Mouse (Mus musculus) intestine, embryonic 15.5 days (tissue): ENCODE results near the gene Olfr1440. TPM values are rescaled to one million over a fixed set of nuclear protein-coding genes. Genes with fewer than 3 reads are reported as not detected.

Source experiments
- ATAC-seq: fragments of 200-750 bp; cut with Nextera tagmentation; 2 replicates; pipeline ENCODE4 v1.8.0; 2017; ENCODE audit warnings: moderate TSS enrichment, moderate library complexity
- H3K27ac ChIP-seq: fragments of 300-500 bp; sonication (generic); 2 replicates; pipeline ENCODE4 v1.5.1; 2015; ENCODE audit warnings: mild to moderate bottlenecking, inconsistent platforms
- H3K27me3 ChIP-seq: fragments of 300-500 bp; sonication (generic); replicated peaks from 2 replicates; pipeline ENCODE4 v1.6.1; 2015; ENCODE audit warnings: inconsistent platforms
- H3K36me3 ChIP-seq: fragments of 300-500 bp; sonication (generic); 2 replicates; pipeline ENCODE4 v1.6.1; 2015; ENCODE audit warnings: inconsistent platforms
- H3K4me1 ChIP-seq: fragments of 300-500 bp; sonication (generic); replicated peaks from 2 replicates; pipeline ENCODE4 v1.6.1; 2015; ENCODE audit warnings: inconsistent platforms
- H3K4me2 ChIP-seq: fragments of 300-500 bp; sonication (generic); replicated peaks from 2 replicates; pipeline ENCODE4 v1.6.1; 2015; ENCODE audit warnings: mild to moderate bottlenecking, inconsistent platforms
- H3K4me3 ChIP-seq: fragments of 300-500 bp; sonication (generic); replicated peaks from 2 replicates; pipeline ENCODE4 v1.5.1; 2015; ENCODE audit warnings: inconsistent platforms
- H3K9ac ChIP-seq: fragments of 300-500 bp; sonication (generic); 2 replicates; pipeline ENCODE4 v1.6.1; 2015; ENCODE audit warnings: inconsistent platforms
- H3K9me3 ChIP-seq: fragments of 300-500 bp; sonication (generic); 2 replicates; pipeline ENCODE4 v1.6.1; 2016; ENCODE audit warnings: inconsistent platforms
- WGBS: fragments of 180-500 bp; shearing (Covaris S2); methylation state at CpG from one replicate; pipeline ENCODE4 v1.1.7; 2015; 5-methylcytosine and 5-hydroxymethylcytosine counted together
- polyA plus RNA-seq: library from polyadenylated mRNA; unstranded; fragments of >200 nt; fragmentation: Nextera tagmentation; extraction: Ambion mirVana; gene quantifications from 2 replicates; pipeline ENCODE4 v1.2.1, GENCODE M21; 2015

Gene Olfr1440
- not detected in 2 replicates for polyA plus RNA-seq

DNA sequence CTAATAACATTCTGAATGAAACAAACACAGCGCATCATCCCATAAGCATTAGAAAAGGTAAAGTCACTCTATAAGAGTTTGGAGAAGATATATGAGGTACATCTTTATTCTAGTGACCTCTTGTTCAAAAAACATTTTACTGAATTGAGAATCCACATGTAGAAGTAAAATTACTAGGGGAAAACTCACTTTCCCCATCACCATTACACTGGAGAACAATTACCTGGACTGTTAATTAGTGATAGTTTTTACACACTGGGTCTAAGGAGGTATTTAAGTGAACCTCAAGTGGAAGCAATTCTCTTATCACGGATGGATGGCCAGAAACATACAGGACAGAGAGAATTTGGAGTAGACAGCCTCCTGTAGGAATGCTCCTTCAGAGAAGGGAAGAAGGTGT is at the start of gene Olfr1440:
TSS of gene Olfr1440 (plus strand) at position 301 of the 400 bp plus-strand sequence.
- no peak within 1 kb of the TSS for H3K27ac ChIP-seq
- WGBS, result 78% methylated on average over 2 of the region's 2 CpGs
- H3K9ac ChIP-seq, result no peak within 1 kb of the TSS
- no peaks in the 10 kb centered on the region for H3K36me3 ChIP-seq
- H3K4me1 ChIP-seq, result no peaks in the 10 kb centered on the region
- H3K4me2 ChIP-seq, result no peak within 1 kb of the TSS
- no peak within 1 kb of the TSS for H3K4me3 ChIP-seq
- no peaks in the 10 kb centered on the region for H3K9me3 ChIP-seq
- ATAC-seq, result no peak
- no peaks in the 10 kb centered on the region for H3K27me3 ChIP-seq

DNA sequence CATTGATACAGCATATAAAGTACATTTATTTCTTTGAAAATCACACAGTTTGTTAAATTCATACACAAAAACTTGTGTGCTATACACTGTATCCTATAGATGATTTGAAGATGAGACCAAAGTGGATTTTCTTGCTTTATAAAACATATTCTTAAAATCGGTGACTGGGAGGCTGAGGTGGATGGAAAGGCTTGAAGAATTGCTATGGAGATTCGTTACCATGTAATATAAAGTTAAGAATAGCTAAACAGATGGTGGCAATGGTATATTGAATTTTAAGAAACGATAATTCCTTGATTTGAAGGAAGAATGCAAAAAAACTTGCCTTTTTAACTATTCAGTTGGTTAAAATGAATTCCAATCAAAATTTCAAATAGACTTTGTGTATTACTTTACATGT is 14.1 kb upstream of the Olfr1440 start:
- 82% methylated on average over 3 of the region's 3 CpGs for WGBS
- H3K27me3 ChIP-seq, result no peaks in the 10 kb centered on the region
- H3K27ac ChIP-seq, result no peak overlapping the region
- no peaks in the 10 kb centered on the region for H3K4me1 ChIP-seq
- H3K4me2 ChIP-seq, result no peak overlapping the region
- no peaks in the 10 kb centered on the region for H3K9me3 ChIP-seq
- no peaks in the 10 kb centered on the region for H3K36me3 ChIP-seq
- no peak for ATAC-seq
- H3K9ac ChIP-seq, result no peak overlapping the region
- H3K4me3 ChIP-seq, result no peak overlapping the region

DNA sequence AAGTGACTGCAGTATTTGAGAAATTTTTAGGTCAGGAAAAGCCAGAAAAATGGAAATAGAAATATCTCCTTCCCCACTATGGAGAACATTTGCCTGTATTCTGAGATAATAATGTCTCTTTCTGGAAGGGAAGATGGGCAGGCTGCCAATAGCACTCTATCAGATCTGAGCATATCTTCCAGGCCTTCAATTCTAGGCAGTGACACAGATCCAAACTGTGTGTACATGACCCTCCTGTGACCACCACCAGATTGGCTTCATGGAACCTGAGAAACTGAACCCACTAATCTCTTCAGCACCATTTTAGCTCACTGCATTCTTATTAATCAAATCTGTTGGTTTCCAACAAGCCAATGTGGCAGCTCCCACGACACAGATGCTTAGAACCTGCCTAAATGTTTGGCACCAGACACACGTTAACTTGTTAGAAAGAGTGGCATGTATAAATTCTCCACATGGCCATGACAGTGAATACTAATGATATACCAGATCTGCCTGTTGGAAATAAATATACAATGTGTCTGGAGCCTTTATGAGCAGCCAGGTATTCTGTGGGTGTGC is 12.5 kb upstream of the Olfr1440 start:
- ATAC-seq, result no peak
- Histone ChIP-seq H3K4me2 (no peak overlapping the region), H3K27me3 (no peaks in the 10 kb centered on the region), H3K4me3 (no peak overlapping the region), H3K9me3 (no peaks in the 10 kb centered on the region), H3K27ac (no peak overlapping the region), H3K36me3 (no peaks in the 10 kb centered on the region), H3K9ac (no peak overlapping the region), H3K4me1 (no peaks in the 10 kb centered on the region)
- WGBS, result 48% methylated on average over 2 of the region's 2 CpGs

DNA sequence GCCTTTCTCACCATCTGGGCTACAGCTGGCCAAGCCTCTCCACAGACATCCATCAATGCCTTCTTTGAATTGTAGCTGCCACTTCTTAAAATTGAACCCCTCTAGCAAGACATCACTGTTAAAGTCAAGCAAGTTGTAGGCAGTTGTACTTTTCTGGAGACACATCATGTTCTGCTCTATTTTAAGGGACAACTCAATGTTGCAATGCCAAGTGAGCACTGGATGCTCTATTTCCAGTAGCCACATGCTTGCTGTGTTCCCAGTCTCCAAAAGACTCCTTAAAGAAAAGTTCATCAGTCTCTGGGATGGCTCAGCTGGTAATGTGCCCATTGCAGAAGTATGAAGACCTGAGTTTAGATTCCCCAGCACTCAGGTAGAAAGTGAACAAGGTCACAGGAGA is 26.7 kb downstream of the Olfr1440 start:
- ATAC-seq, result no peak

DNA sequence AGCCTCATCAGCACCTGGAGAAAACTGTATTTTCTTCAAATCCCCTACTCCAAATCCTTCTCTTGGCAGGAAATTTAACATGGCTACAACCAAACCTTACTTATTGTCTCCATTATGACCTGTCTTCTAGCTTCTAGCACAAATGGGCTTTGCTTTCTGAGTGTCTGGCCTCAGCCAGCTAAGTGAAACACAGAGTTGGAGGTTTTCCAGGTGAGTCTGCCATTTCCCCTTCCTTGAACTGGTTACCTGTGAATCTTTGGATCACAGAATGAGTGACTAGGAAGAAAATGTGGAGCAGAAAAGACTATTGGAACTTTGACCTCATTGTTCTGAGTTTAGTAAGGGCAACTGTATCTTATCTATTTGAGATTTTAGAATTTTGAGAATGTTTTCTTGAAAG is 30.3 kb downstream of the Olfr1440 start, which contains the start of gene Olfr1441:
TSS of gene Olfr1441 (plus strand) at position 73 of the 400 bp plus-strand sequence.
- Histone ChIP-seq H3K27ac (no peak within 1 kb of the TSS), H3K9ac (no peak within 1 kb of the TSS), H3K4me1 (no peaks in the 10 kb centered on the region), H3K4me3 (no peak within 1 kb of the TSS), H3K9me3 (no peaks in the 10 kb centered on the region), H3K4me2 (no peak within 1 kb of the TSS), H3K36me3 (no peaks in the 10 kb centered on the region), H3K27me3 (no peaks in the 10 kb centered on the region)
- no peak for ATAC-seq

More for the DNA sequence above, 26.7 kb downstream of the Olfr1440 start:
- Histone ChIP-seq H3K4me3 (no peak overlapping the region), H3K9me3 (no peaks in the 10 kb centered on the region), H3K36me3 (no peaks in the 10 kb centered on the region), H3K27ac (no peak overlapping the region), H3K9ac (no peak overlapping the region), H3K27me3 (no peaks in the 10 kb centered on the region), H3K4me2 (no peak overlapping the region), H3K4me1 (no peaks in the 10 kb centered on the region)

DNA sequence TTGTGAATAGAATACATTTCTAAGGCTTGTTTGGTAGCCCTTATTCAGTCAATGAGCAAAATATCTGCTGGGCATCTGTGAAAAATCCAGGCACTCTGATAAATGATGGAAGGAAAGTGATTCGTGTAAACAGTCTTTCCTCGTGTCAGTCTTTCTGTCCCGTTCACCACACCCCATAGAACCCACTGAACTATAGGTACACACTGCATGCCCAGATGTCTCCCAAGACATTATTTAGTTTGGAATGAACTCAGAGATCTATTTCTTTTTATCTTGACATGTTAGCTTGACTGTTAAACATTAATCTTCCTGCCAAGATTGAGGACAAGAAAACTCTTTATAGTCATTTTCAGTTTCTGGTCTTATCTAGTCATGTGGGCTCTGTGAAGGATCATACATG is 31.2 kb downstream of the Olfr1440 start:
- WGBS, result 26% methylated on average over 3 of the region's 3 CpGs
- Histone ChIP-seq H3K4me2 (no peak overlapping the region), H3K4me3 (no peak overlapping the region), H3K4me1 (no peaks in the 10 kb centered on the region), H3K27ac (no peak overlapping the region), H3K9me3 (no peaks in the 10 kb centered on the region), H3K36me3 (no peaks in the 10 kb centered on the region), H3K9ac (no peak overlapping the region), H3K27me3 (no peaks in the 10 kb centered on the region)
- peak; percentile 58; the same call in 1 of the 2 replicates for ATAC-seq

DNA sequence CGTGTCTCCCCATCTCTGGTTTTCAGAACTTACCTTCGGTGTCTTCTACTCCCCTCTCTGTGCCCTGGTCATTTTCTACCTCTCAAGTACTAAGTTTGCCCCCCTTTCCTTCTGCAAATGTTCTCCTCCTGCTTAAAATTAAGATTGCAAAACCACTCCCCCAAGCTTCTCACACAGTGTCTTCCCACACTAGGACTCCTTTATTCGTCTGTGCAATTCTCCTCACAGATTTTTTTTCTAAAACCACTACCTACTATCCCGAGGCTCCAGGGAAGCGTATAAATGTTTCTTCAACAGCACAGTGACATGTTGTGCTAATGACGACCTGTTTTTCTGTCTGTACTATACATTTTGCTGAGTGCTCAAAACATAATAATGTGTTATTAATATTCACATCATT is 33.5 kb downstream of the Olfr1440 start:
- 69% methylated on average over 6 of the region's 6 CpGs for WGBS
- Histone ChIP-seq H3K27me3 (no peaks in the 10 kb centered on the region), H3K4me3 (no peak overlapping the region), H3K4me2 (no peak overlapping the region), H3K9ac (no peak overlapping the region), H3K4me1 (no peaks in the 10 kb centered on the region), H3K27ac (no peak overlapping the region), H3K36me3 (no peaks in the 10 kb centered on the region), H3K9me3 (no peaks in the 10 kb centered on the region)
- ATAC-seq, result no peak

DNA sequence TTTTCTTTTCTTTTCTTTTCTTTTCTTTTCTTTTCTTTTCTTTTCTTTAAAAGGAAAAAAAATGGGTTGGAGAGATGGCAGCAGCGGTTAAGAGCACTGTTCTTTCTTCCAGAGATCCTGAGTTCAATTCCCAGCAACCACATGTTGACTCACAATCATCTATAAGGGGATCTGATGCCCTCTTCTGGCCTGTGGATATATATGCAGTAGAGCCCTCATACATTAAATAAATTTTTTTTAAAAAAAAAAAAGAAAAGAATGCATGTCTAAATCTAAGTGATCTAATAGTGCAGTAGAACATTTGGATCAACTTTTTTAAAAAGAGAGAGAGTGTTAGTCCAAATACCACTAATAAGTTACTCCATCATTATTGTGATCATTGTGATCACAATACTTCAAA is 34.6 kb downstream of the Olfr1440 start:
- no peak overlapping the region for H3K4me2 ChIP-seq
- no peaks in the 10 kb centered on the region for H3K9me3 ChIP-seq
- no peak overlapping the region for H3K4me3 ChIP-seq
- H3K9ac ChIP-seq, result no peak overlapping the region
- 84% methylated on average over 1 of the region's 1 CpGs for WGBS
- H3K27me3 ChIP-seq, result no peaks in the 10 kb centered on the region
- H3K27ac ChIP-seq, result no peak overlapping the region
- H3K36me3 ChIP-seq, result no peaks in the 10 kb centered on the region
- no peaks in the 10 kb centered on the region for H3K4me1 ChIP-seq
- no peak for ATAC-seq

DNA sequence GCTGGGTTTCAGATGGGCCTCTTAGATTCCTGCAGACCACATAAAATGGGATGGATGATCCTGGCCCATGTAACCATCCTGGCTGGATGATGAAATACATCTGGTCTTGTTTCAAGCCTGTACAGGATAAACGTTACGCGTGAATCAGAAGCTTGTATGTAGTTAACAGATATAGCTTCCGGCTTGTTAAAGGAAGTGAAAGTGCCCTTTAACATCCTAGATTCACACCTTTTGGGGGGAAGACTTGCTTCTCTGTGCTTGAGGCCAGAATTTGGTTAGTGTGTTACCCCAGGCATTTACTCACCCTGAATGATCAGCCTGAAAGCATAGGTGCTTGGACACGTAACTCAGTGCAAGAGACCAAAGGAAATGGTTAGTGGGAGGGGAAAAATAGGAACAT is 40.0 kb downstream of the Olfr1440 start:
- Histone ChIP-seq H3K36me3 (no peaks in the 10 kb centered on the region), H3K4me1 (no peaks in the 10 kb centered on the region), H3K27me3 (no peaks in the 10 kb centered on the region), H3K4me3 (no peak overlapping the region), H3K9ac (no peak overlapping the region), H3K9me3 (no peaks in the 10 kb centered on the region), H3K27ac (no peak overlapping the region), H3K4me2 (no peak overlapping the region)
- ATAC-seq, result no peak
- 73% methylated on average over 5 of the region's 5 CpGs for WGBS

DNA sequence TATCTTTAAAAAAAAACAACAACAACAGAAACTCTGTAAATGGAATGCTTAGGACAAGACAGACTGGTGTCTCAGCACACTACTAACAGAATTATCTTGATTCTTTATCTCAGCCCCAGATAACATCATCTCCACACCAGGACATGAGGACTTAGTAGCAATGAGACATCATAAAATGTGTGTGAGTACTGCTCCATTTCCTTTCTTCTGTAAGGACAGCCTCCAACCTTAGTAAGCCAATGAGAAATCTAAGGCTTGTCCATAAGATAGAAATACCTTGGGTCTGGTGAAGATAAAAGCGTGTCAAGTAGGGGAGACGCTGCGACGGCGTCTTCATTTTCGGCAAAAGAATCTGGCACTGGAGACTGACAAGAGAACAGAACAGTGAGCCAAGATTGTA is 40.5 kb downstream of the Olfr1440 start, which contains the start of gene Pfpl:
TSS of gene Pfpl (plus strand) at position 301 of the 400 bp plus-strand sequence.
- 96% methylated on average over 6 of the region's 6 CpGs for WGBS
- H3K27me3 ChIP-seq, result no peaks in the 10 kb centered on the region
- H3K9me3 ChIP-seq, result no peaks in the 10 kb centered on the region
- H3K4me3 ChIP-seq, result no peak within 1 kb of the TSS
- no peak within 1 kb of the TSS for H3K27ac ChIP-seq
- no peaks in the 10 kb centered on the region for H3K4me1 ChIP-seq
- H3K36me3 ChIP-seq, result no peaks in the 10 kb centered on the region
- ATAC-seq, result no peak
- H3K4me2 ChIP-seq, result no peak within 1 kb of the TSS
- H3K9ac ChIP-seq, result no peak within 1 kb of the TSS

DNA sequence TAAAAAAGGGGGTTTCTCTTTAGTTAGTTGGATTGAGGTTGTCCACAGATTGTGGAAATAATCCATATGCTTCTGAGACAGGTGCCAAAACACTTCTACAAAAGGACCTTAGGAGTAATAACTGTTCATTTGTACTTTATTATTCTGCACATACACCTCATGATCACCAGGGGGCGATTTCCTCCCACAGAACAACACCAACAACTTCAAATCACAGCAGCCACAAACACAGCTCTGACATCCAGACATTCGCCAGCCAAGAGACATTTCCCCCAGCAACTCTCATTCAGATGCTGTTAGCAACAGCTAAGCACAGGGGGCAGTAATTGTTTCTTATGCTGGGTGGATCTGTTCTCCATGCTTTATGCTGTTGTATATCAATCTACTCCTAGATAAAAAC is 46.0 kb downstream of the Olfr1440 start:
- no peak overlapping the region for H3K27ac ChIP-seq
- H3K9me3 ChIP-seq, result no peaks in the 10 kb centered on the region
- H3K36me3 ChIP-seq, result no peaks in the 10 kb centered on the region
- H3K27me3 ChIP-seq, result no peaks in the 10 kb centered on the region
- no peaks in the 10 kb centered on the region for H3K4me1 ChIP-seq
- peak; percentile 34; the same call in 1 of the 2 replicates for ATAC-seq
- H3K9ac ChIP-seq, result no peak overlapping the region
- no peak overlapping the region for H3K4me3 ChIP-seq
- H3K4me2 ChIP-seq, result no peak overlapping the region
- 14% methylated on average over 2 of the region's 2 CpGs for WGBS

DNA sequence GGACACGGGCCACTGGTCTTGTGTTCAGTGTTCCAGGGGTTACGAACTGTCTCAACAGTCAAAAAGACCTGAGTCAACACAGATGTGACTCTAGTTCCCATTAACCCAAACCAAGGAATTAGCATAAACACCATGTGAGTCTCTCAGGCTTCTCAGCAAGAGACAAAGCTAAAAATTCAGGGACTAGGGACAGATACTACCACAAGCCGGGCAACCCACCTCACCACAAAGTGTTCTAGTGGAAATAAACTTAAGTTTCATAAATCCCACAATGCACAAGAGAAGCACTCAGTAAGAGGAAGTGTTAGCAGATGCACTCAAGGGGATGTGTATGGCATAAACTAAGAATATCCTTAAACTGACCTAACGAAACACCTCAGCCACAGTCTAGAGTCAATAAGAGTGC is 47.9 kb downstream of the Olfr1440 start:
- 83% methylated on average over 4 of the region's 4 CpGs for WGBS
- ATAC-seq, result no peak
- Histone ChIP-seq H3K9ac (no peak overlapping the region), H3K9me3 (no peaks in the 10 kb centered on the region), H3K27me3 (no peaks in the 10 kb centered on the region), H3K36me3 (no peaks in the 10 kb centered on the region), H3K4me1 (no peaks in the 10 kb centered on the region), H3K4me3 (no peak overlapping the region), H3K27ac (no peak overlapping the region), H3K4me2 (no peak overlapping the region)

DNA sequence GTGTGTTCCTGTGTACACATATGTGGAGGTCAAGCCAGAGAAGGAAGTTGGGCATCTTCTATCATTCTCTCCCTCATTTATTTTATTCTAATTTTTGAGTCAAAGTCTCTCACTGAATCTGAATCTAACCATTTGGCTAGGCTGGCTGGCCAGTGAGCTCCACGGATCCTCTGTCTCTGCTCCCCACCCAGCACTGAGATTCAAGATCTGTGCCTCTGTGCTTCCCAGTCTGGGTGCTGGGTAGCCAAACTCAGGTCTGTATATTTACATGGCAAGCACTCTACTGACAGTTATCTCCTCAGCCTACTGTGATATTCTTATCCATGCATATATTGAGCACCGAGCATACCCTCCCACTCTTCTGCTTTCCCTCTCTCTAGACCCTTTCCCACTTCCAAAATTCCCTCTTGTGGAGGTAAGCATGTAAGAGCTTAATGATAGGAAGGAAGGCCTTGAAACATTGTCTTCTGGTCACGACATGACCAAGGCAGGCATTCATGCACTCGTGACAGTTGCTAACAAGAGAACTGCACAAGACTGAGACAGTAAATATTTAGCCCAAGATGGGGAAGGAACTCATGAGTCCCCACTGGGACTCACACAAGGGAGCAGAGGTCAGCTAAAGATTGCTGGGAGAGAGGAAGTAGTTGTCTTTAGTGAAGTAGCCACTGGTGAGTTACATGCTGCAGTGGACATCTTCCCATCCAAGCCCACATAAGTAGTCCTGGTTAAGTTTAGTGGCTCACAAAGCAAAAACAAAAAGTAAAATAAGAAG is 48.9 kb downstream of the Olfr1440 start:
- ATAC-seq, result no peak
- WGBS, result 79% methylated on average over 4 of the region's 4 CpGs
- H3K27me3 ChIP-seq, result no peaks in the 10 kb centered on the region

More for the DNA sequence above, 48.9 kb downstream of the Olfr1440 start:
- Histone ChIP-seq H3K4me3 (no peak overlapping the region), H3K9ac (no peak overlapping the region), H3K36me3 (no peaks in the 10 kb centered on the region), H3K4me1 (peaks cover 4% of the 10 kb centered on the region; the same call in 1 of the 2 replicates), H3K27ac (no peak overlapping the region), H3K9me3 (no peaks in the 10 kb centered on the region), H3K4me2 (no peak overlapping the region)
